Mouse (Mus musculus) left cerebral cortex, adult 6 months (tissue): ENCODE data around the gene Gnpda2. TPM values are rescaled to one million over a fixed set of nuclear protein-coding genes. Genes with fewer than 3 reads are reported as not detected.

Experiments used
- long read RNA-seq, 2 experiments: library from polyadenylated mRNA; unstranded; transcript quantifications; one replicate each; pipeline ENCODE4 v2.0.0; 2019 to 2020
- polyA plus RNA-seq: library from polyadenylated mRNA; unstranded; fragments of <200 nt; fragmentation: Nextera tagmentation; gene quantifications from 2 replicates; pipeline ENCODE4 v1.2.3, GENCODE M21; 2021

Gnpda2 gene
- 38.2 and 44.3 TPM in 2 replicates for polyA plus RNA-seq
- long read RNA-seq, experiment 1, transcript Gnpda2-201 (7 exons, 1,894 nt), result major isoform, 78 of 101 reads
- long read RNA-seq, experiment 1, transcript Gnpda2-207 (7 exons, 1,011 nt), result minor isoform, 5 of 101 reads
- long read RNA-seq, experiment 1, partial matches to known transcripts, result 8 of 101 reads
- long read RNA-seq, experiment 1, other reads (novel, unspliced or antisense), result 8 of 101 reads
- long read RNA-seq, experiment 2, transcript Gnpda2-201 (7 exons, 1,894 nt), result major isoform, 36 of 47 reads
- long read RNA-seq, experiment 2, partial matches to known transcripts, result 2 of 47 reads
- long read RNA-seq, experiment 2, other reads (novel, unspliced or antisense), result 6 of 47 reads

GRCm38 (mm10) chr5:69591640-69592461, at the start of gene Gnpda2:
TSS of gene Gnpda2 (minus strand) at chr5:69592340.

GRCm38 (mm10) chr5:69556628-69557403, 35.3 kb downstream of the Gnpda2 start, which contains the start of gene Guf1:
TSS of gene Guf1 (plus strand) at chr5:69556923.

GRCm38 (mm10) chr5:69542489-69542888, 49.7 kb downstream of the Gnpda2 start, which contains the start of gene Yipf7:
TSS of gene Yipf7 (minus strand) at chr5:69542648.

Other genes starting within 250 kb of the Gnpda2 start
- 0.16 TPM in 1 of 2 replicates, not detected in the other for gene Yipf7, start 49.7 kb downstream of the Gnpda2 start, polyA plus RNA-seq
- gene Guf1, start 35.4 kb downstream of the Gnpda2 start, polyA plus RNA-seq, result 5.3 and 8.1 TPM in 2 replicates